Mouse (Mus musculus): ENCODE results near the gene Atp2b1.

- no peak for TF ChIP-seq ZC3H11A (IDR thresholded peaks at IDR 0.05; ENCODE audit: borderline replicate concordance, low read depth, low read length)
- TF ChIP-seq MAFK (IDR thresholded peaks at IDR 0.05; ENCODE audit: insufficient read depth, low read depth, low read length), result no peak
Measured at GRCm38 (mm10) chr10:98940799-98941198, 26.6 kb downstream of the Atp2b1 start.

Measured in ES-E14 (cell line).